Mouse (Mus musculus) gastrocnemius, postnatal 36 days (tissue): ENCODE measurements around the gene Plekhn1. TPM values are rescaled to one million over a fixed set of nuclear protein-coding genes. Genes with fewer than 3 reads are reported as not detected.

Source experiments
- DNase-seq, 2 experiments: peaks; one replicate each; pipeline ENCODE4 v3.0.0; 2022
- intact Hi-C: fragments of 180-260 bp; cut with DNase I; formaldehyde crosslinking; loops from one replicate; pipeline ENCODE4 v1.15.1; 2025
- total RNA-seq, 2 experiments: library from RNA; stranded (reverse); gene quantifications; 2 replicates each; pipeline ENCODE4 v1.2.3; 2021

Plekhn1 gene
- total RNA-seq, 2 experiments from 2014 or later, result 5.0 to 5.9 TPM

GRCm38 (mm10) chr4:156217022-156217669, 17.5 kb downstream of the Plekhn1 start:
- DNase-seq, result no peak
- intact Hi-C loops, result no loop called here

DNA sequence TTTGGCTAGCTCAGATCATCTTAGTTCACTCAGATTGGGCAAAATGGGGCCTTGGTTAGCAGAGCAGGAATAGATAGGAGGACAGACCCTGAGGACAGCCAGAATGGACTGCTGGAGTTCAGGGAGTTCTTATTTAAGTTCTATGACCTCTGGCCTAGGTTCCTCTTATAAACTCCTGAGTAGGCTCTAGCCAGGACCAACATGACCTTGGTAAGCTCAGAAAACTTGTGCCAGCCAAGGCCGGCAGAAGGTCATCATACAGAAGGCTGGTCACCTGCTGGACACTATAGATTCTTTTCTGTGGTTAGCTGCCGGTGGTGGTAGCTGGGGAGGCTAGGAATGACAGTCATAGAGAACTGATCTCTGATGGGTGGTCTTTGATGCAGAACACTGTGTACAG, 18.5 kb downstream of the Plekhn1 start:
- intact Hi-C loops, result no loop called here
- DNase-seq, result no peak

- intact Hi-C loops, result no loop called here
- peak; percentile 64 to 73 for DNase-seq
These were observed 19.0 kb downstream of the Plekhn1 start, which contains the start of gene Perm1 for GRCm38 (mm10) chr4:156215649-156216048. TSS of gene Perm1 (plus strand) at chr4:156215868.

- intact Hi-C loops, result no loop called here
- DNase-seq, result no peak
These were observed 21.5 kb downstream of the Plekhn1 start for GRCm38 (mm10) chr4:156213134-156213533.

DNA sequence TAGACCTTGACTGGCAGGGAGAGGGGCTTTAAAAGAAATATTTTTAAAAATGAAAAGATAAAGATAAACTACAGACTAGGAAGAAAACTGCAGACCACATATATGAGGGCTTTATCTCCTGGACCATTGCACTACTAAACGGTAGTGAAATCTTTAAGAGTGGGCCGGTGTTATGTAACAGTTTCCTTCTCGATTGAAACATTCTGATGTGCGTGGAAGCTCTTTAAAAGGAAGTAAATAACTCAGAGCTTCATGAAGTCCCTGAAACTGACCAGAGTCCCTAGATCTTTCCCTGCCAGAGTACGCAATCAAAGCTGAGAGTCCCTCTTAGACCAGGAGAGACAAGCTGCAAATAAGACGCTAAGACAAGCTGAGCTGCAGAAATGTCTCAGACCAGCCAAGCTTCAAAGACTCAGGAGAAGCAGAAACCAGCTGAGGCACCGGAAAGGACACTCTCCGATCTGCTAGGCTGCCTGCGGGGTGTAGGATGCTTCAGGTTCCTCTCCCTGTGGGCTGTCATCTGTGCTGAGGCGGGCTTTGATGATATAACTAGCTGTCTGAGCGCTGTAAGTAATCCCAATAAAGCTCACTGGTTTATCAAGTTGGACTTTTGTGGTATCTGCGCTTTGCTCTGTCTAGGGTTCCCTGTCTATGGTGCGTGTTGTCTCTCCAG, 24.6 kb downstream of the Plekhn1 start:
- DNase-seq, result no peak
- intact Hi-C loops, result no loop called here

DNA sequence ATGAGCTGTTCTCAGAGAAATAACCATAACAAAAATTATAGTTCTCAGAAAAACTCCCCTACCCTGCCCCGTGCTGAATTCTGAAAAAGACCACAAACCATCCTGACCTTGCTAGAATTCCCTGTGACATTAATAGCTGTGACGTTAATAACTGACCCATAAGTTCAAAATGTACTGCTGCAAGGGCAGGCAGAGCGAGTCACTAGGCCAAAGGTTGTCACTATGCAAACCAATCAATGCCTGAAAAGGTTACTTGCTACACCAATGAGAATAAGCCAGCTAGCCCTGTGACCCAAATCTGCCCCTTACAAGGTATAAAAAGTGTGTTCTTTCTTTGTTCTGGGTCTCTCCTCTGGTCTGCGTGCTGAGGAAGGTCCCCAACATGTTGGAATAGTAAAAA, 25.8 kb downstream of the Plekhn1 start:
- no peak for DNase-seq
- intact Hi-C loops, result no loop called here

- no peak for DNase-seq
- intact Hi-C loops, result loop anchor here (2.0 kb wide), 1 partner anchor 31 kb away; the partner anchor contains the start of gene Plekhn1
These were observed 31.1 kb downstream of the Plekhn1 start for GRCm38 (mm10) chr4:156203413-156204131.

GRCm38 (mm10) chr4:156203001-156203412, 31.6 kb downstream of the Plekhn1 start, which contains the start of gene AW011738:
TSS of gene AW011738 (plus strand) at chr4:156203304.
- intact Hi-C loops, result loop anchor here (2.0 kb wide), 1 partner anchor 32 kb away; the partner anchor contains the start of gene Plekhn1
- DNase-seq, result peak; percentile 44 to 66

DNA sequence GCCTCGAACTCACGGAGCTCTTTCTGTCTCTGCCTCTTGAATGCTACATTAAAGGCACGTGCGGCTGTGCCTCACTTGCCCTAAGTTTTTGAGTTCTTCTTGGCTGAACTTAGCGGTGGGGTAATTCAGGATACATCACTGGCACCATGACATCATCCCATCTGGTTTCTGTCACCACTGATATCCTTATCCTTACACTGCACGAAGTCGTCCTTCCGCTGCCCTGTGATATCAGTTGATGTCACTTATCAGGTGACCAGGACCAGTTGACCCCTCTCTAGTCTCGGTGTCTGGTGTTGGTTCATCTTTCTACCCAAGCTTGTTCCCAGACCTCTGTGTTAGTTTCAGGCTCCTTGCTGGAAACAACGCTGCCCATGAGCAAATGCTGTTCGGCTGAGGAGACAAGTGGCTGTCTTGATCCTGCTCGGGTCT, 32.2 kb downstream of the Plekhn1 start:
- no peak for DNase-seq
- intact Hi-C loops, result loop anchor here (2.0 kb wide), 1 partner anchor 32 kb away; the partner anchor contains the start of gene Plekhn1

GRCm38 (mm10) chr4:156200623-156201475, 33.8 kb downstream of the Plekhn1 start, which contains the start of gene Isg15:
TSS of gene Isg15 (minus strand) at chr4:156200818.
- DNase-seq, result no peak

GRCm38 (mm10) chr4:156197829-156198205, 36.8 kb downstream of the Plekhn1 start:
- DNase-seq, result peak; percentile 78 to 86
- intact Hi-C loops, result no loop called here

More at GRCm38 (mm10) chr4:156200623-156201475, 33.8 kb downstream of the Plekhn1 start, which contains the start of gene Isg15:
- intact Hi-C loops, result no loop called here

GRCm38 (mm10) chr4:156197131-156197828, 37.4 kb downstream of the Plekhn1 start, which contains the start of gene Agrn:
TSS of gene Agrn (minus strand) at chr4:156197488.
- intact Hi-C loops, result no loop called here
- peak; percentile 56 to 60 for DNase-seq

GRCm38 (mm10) chr4:156195927-156196870, 38.5 kb downstream of the Plekhn1 start:
- DNase-seq, result peak in 1 of 2 experiments; percentile 45
- intact Hi-C loops, result no loop called here

- no peak for DNase-seq
- intact Hi-C loops, result loop anchor here (5.0 kb wide), 1 partner anchor 82 kb away; no protein-coding TSS in a partner anchor
These were observed 40.3 kb downstream of the Plekhn1 start for GRCm38 (mm10) chr4:156194346-156194745.

GRCm38 (mm10) chr4:156193906-156194305, 40.8 kb downstream of the Plekhn1 start:
- intact Hi-C loops, result loop anchor here (5.0 kb wide), 1 partner anchor 82 kb away; no protein-coding TSS in a partner anchor
- no peak for DNase-seq

GRCm38 (mm10) chr4:156193200-156193590, 41.5 kb downstream of the Plekhn1 start:
- DNase-seq, result no peak
- intact Hi-C loops, result loop anchor here (5.0 kb wide), 1 partner anchor 81 kb away; no protein-coding TSS in a partner anchor

DNA sequence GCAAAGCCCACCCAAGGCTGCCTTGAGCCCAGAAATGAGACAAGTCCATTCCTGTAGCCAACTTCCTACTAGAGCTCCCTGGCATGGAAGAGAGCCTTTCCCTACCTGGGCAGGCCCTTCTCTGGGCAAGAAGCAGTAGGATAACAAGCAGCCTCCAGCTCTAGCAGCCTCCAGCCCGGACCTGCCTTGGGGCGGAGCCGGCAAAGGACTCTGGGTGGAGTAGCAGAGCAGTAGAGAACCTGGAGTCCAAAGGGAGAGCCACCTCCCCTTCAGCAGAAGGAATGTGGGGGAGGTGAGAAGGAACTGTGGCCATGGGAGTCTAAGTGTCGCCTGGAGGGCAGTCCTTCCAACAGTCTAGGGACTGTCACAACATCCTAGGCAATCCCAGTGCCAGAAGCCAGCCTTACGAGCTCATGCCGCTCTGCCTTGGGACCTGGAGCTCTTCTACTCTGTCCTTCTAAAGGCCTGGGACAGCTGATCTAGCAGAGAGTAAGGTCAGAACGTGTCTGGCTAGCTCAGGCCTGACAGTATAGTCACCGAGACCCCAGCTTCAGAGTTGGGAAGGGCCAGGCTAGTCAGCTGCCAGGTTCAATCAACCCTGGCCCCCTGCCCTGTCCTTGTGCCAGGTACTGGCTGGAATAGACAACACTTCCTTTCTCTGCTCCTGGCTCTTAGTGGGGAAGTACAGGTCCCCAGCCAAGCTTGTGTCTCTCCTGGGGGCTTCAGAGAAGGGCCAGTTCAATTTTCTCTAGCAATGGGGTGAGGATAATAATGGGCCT, 42.0 kb downstream of the Plekhn1 start:
- intact Hi-C loops, result loop anchor here (5.0 kb wide), 1 partner anchor 80 kb away; no protein-coding TSS in a partner anchor
- no peak for DNase-seq
